Mouse (Mus musculus): ENCODE measurements around the gene Ppp6r2. TPM values are rescaled to one million over a fixed set of nuclear protein-coding genes. Genes with fewer than 3 reads are reported as not detected.

Ppp6r2 gene
- polyA plus RNA-seq, 1 experiment from 2014 or later: 63.7 TPM

DNA sequence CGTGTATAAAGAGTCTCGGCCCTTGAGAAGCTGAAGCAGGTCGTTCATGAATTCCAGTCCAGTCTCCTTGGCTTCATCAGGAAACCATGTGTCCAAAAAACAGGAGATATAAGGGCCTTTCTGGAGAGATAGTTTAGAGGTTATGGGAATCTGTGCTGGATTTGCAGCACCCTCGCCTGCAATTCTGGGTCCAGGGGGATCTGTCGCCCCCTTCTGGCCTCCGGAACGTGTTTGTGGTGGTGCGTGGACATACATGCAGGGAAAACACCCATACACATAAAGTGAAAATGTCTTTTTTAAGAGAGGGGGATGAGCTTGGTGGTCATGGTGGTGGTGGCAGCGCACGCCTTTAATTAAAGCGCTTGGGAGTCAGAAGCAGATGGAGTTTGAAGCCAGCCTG is 104.8 kb downstream of the Ppp6r2 start:
- peaks cover 26% of the 10 kb centered on the region for H3K4me1 ChIP-seq
- ATAC-seq (ENCODE audit: low FRiP score, low read depth): no peak
- no peak overlapping the region for H3K4me2 ChIP-seq (replicated peaks)
- no peaks in the 10 kb centered on the region for H3K36me3 ChIP-seq
- no peak overlapping the region for H3K9ac ChIP-seq (replicated peaks)
- 0 out of 2 replicates have a peak, but pooled peaks cover 5% of the 10 kb centered on the region for H3K27me3 ChIP-seq
- no peaks in the 10 kb centered on the region for H3K9me3 ChIP-seq
- WGBS: 65% methylated on average over 11 of the region's 11 CpGs
- H3K27ac ChIP-seq (replicated peaks): no peak overlapping the region
- H3K4me3 ChIP-seq: no peak overlapping the region; the same call in 1 of the 2 replicates

DNA sequence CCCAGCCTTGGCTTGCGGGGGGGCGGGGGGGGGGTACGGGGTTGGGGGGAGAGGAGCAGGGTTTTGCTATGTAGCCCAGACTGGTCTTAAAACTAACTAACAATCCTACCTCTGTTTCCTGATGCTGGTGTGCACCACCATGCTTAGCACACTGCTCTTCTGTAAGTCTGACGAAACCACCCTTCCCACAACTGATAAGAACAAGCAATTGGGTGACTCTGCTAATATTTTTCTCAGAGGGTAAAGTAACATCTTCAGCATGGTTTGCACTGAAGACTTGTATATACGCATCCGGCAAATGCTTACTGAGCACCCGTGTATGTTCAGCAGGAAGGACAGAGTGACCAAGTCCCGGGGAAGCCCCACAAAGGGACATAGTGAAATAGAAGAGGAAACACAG is 109.9 kb downstream of the Ppp6r2 start:
- Histone ChIP-seq H3K36me3 (no peaks in the 10 kb centered on the region), H3K4me1 (peaks cover 9% of the 10 kb centered on the region), H3K9me3 (no peaks in the 10 kb centered on the region), H3K4me2 (replicated peaks) (no peak overlapping the region), H3K4me3 (no peak overlapping the region), H3K27me3 (peaks cover 28% of the 10 kb centered on the region), H3K27ac (replicated peaks) (no peak overlapping the region), H3K9ac (replicated peaks) (no peak overlapping the region)
- no peak for ATAC-seq (ENCODE audit: low FRiP score, low read depth)
- 81% methylated on average over 8 of the region's 8 CpGs for WGBS

DNA sequence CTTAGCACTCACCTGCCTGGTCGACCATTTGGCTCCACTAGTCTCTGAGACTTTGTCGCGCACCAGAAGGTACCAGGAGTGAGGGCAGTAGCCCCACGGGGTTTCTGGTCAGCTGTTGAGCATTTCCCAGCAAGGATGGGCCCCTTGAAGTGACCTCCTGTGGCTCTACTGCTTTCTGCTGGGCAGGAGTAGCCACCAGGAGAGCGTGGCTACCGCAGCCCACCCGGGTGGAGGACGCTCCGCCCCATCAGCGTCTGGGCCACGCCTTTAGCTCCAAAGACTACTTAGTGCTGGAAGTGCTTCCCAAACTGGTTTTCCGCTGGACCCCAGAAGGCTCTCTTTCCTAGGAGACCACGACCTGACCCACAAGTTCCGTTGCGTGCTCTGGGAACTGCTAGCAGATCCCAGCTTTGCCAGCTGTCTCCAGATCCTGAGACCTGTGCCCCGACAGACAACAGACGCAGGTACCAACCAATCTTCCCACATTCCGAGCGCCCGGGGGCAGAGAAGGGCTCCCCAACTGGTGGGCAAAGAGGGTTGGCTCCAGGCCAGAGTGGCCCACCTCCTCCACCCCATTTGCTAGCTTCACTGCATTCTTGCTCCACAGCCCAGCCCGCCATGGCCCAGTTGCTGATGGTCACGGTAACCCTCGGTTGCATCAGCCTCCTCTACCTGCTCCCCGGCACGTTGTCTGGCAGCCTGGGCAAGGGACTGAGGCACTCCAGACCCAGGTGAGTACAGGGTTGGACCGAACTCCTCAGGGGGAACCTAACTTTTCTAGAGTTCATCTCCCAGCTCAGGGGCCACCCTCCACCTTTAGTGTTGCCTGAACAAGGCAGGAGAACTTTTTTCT is 111.5 kb downstream of the Ppp6r2 start, which contains the start of gene Adm2:
Adm2 (plus strand) TSS at position 51 of the 853 bp plus-strand sequence.
- Histone ChIP-seq H3K36me3 (no peaks in the 10 kb centered on the region), H3K9me3 (no peaks in the 10 kb centered on the region), H3K4me2 (replicated peaks) (peak within 1 kb of the TSS; percentile 35), H3K4me3 (peak within 1 kb of the TSS; percentile 14; the same call in 1 of the 2 replicates), H3K4me1 (peaks cover 9% of the 10 kb centered on the region), H3K27me3 (peaks cover 28% of the 10 kb centered on the region), H3K27ac (replicated peaks) (no peak within 1 kb of the TSS), H3K9ac (replicated peaks) (no peak within 1 kb of the TSS)
- ATAC-seq (ENCODE audit: low FRiP score, low read depth): no peak
- 8% methylated on average over 26 of the region's 26 CpGs for WGBS

DNA sequence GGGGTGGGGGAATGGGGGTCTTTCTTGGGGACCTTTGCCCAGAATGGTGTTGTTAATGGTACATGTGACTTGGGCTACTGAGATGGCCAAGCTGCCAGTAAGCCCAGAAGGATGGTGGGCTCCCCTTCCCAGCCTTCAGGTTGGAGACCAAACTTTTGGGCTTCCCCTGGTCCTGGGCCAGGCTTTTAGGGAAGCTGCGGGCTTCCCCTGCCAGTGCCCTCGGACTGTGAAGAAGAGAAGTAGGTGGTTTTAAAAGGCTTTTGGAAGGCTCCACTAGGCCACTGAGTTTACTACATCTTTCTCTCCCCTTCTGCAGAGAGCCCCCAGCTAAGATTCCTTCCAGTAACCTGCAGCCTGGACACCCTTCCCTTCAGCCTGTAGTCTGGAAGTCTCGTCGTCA is 112.3 kb downstream of the Ppp6r2 start:
- Histone ChIP-seq H3K9ac (replicated peaks) (no peak overlapping the region), H3K4me1 (peaks cover 9% of the 10 kb centered on the region), H3K4me3 (no peak overlapping the region), H3K9me3 (no peaks in the 10 kb centered on the region), H3K4me2 (replicated peaks) (no peak overlapping the region), H3K27ac (replicated peaks) (no peak overlapping the region), H3K27me3 (peaks cover 28% of the 10 kb centered on the region), H3K36me3 (no peaks in the 10 kb centered on the region)
- 89% methylated on average over 4 of the region's 4 CpGs for WGBS
- no peak for ATAC-seq (ENCODE audit: low FRiP score, low read depth)

DNA sequence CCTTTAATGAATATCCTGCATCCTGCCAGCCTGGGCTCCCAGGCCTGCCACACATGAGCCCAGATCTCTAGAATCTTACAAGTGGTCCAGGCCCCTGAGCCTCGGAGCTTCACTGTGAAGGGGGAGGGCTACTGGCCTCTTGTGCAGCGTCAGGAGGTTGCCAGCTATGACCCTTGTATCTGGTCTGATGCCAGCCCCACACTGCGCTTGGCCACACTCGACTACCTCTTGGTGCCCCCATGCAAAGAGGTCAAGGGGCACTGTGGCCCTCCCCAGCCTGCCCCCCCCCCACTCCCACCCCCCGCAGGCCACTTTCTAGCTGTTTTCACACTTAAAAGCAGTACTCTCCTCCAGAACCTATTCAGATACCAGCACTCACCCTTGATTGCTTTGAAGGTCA is 115.1 kb downstream of the Ppp6r2 start:
- ATAC-seq (ENCODE audit: low FRiP score, low read depth): no peak
- WGBS: 78% methylated on average over 5 of the region's 5 CpGs
- Histone ChIP-seq H3K36me3 (no peaks in the 10 kb centered on the region), H3K27ac (replicated peaks) (no peak overlapping the region), H3K4me3 (no peak overlapping the region), H3K27me3 (peaks cover 23% of the 10 kb centered on the region), H3K4me1 (peaks cover 9% of the 10 kb centered on the region), H3K4me2 (replicated peaks) (no peak overlapping the region), H3K9me3 (no peaks in the 10 kb centered on the region), H3K9ac (replicated peaks) (no peak overlapping the region)

DNA sequence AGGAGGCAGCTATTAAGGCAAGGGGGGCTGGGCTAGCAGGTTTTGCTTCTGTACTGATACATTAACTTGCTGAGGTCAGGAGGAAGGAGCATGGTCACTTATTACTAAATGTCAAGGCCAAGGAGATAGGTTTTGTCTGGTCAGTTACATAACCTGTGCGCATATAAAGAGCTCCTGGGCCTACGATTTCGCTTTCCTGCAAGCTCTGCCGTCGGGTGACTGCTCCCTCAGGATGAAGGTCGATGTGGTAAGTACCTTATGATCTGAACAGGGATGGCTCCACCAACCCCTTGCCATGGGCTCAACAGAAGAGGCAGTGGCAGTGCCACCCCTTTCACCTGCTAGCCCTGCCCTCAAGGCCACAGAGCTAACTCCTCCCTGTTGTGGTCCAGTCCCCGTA is 122.9 kb downstream of the Ppp6r2 start, which contains the start of gene Miox:
Miox (plus strand) TSS at position 128 of the 400 bp plus-strand sequence.
- no peaks in the 10 kb centered on the region for H3K9me3 ChIP-seq
- no peak for ATAC-seq (ENCODE audit: low FRiP score, low read depth)
- no peak within 1 kb of the TSS for H3K9ac ChIP-seq (replicated peaks)
- H3K27ac ChIP-seq (replicated peaks): no peak within 1 kb of the TSS
- 90% methylated on average over 7 of the region's 7 CpGs for whole genome bisulfite sequencing
- H3K4me3 ChIP-seq: no peak within 1 kb of the TSS
- no peaks in the 10 kb centered on the region for H3K4me1 ChIP-seq
- H3K27me3 ChIP-seq: peaks cover 6% of the 10 kb centered on the region; the same call in 1 of the 2 replicates
- H3K4me2 ChIP-seq (replicated peaks): no peak within 1 kb of the TSS
- no peaks in the 10 kb centered on the region for H3K36me3 ChIP-seq

DNA sequence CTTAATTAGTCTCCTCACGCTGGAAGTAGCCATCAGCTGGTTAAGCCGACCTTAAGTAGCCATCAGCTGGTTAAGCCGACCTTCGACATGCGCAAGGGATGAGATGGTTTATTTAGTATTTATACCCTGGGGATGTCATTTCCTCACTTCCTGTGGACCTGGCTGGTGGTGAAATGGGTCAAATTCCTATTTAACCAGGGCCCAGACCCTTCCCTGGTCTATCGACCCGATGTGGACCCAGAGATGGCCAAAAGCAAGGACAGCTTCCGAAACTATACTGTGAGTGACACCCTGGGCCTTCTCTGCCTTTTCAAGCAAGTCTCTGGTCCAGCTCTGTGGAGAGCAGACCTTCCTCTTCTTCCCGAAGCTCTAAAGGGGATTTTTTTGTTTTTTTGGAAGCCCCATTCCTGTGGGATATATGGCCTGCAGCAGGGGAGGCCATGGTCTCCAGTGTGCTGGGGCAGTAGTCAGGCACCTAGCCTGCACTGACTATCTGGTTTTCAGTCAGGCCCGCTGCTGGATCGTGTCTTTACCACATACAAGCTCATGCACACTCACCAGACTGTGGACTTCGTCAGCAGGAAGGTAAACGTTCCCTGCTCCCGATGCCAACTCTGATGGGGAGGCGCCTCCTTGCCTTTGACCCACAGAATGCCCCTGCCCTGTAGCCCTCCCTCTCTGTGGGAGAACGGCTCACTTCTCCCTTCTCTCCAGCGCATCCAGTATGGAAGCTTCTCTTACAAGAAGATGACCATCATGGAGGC is 123.6 kb downstream of the Ppp6r2 start:
- no peak for ATAC-seq (ENCODE audit: low FRiP score, low read depth)
- no peak overlapping the region for H3K4me3 ChIP-seq
- no peak overlapping the region for H3K9ac ChIP-seq (replicated peaks)
- no peaks in the 10 kb centered on the region for H3K4me1 ChIP-seq
- WGBS: 80% methylated on average over 17 of the region's 17 CpGs
- peaks cover 6% of the 10 kb centered on the region; the same call in 1 of the 2 replicates for H3K27me3 ChIP-seq
- no peak overlapping the region for H3K27ac ChIP-seq (replicated peaks)
- no peaks in the 10 kb centered on the region for H3K36me3 ChIP-seq
- H3K9me3 ChIP-seq: no peaks in the 10 kb centered on the region
- no peak overlapping the region for H3K4me2 ChIP-seq (replicated peaks)

DNA sequence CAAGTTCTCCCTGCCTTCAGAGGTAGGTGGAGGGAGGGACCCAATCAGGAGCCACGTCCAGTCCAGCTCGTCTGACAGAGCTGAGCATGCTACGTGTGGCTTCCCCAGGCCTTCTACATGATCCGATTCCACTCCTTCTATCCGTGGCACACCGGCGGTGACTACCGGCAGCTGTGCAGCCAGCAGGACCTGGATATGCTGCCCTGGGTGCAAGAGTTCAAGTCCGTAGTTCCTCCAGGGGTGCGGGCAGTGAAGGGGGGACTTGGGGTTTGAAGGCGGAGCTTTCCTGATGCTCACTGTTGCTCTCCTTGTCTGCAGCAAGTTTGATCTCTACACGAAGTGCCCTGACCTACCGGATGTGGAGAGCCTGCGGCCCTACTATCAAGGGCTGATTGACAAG is 125.1 kb downstream of the Ppp6r2 start:
- 86% methylated on average over 14 of the region's 14 CpGs for WGBS
- no peaks in the 10 kb centered on the region for H3K9me3 ChIP-seq
- peaks cover 6% of the 10 kb centered on the region; the same call in 1 of the 2 replicates for H3K27me3 ChIP-seq
- H3K4me1 ChIP-seq: no peaks in the 10 kb centered on the region
- no peak overlapping the region for H3K4me3 ChIP-seq
- no peak overlapping the region for H3K9ac ChIP-seq (replicated peaks)
- H3K4me2 ChIP-seq (replicated peaks): no peak overlapping the region
- no peak for ATAC-seq (ENCODE audit: low FRiP score, low read depth)
- H3K27ac ChIP-seq (replicated peaks): no peak overlapping the region
- no peaks in the 10 kb centered on the region for H3K36me3 ChIP-seq

Small RNAs within 50 kb of the gene (microRNA-seq; reads per million reads assigned to microRNA genes)
- gene Mir6958 (8.1 reads per million, percentile 24 among the genes with 10 or more reads in this experiment), gene Mir6959 (1.2 reads per million), gene Mir7118 (not detected)

Other genes with a start within 250 kb of the Ppp6r2 start
- gene Mlc1, start 232.5 kb upstream of the Ppp6r2 start, polyA plus RNA-seq (2016; fragmentation: Nextera tagmentation; extraction: Ambion mirVana): 3.8 and 4.7 TPM in 2 replicates
- not detected in 2 replicates for gene Mov10l1, start 228.6 kb upstream of the Ppp6r2 start, polyA plus RNA-seq (2016; fragmentation: Nextera tagmentation; extraction: Ambion mirVana)
- 1.6 and 2.1 TPM in 2 replicates for gene Panx2, start 151.8 kb upstream of the Ppp6r2 start, polyA plus RNA-seq (2016; fragmentation: Nextera tagmentation; extraction: Ambion mirVana)
- gene Trabd, start 136.4 kb upstream of the Ppp6r2 start, polyA plus RNA-seq (2016; fragmentation: Nextera tagmentation; extraction: Ambion mirVana): 47.9 and 49.2 TPM in 2 replicates
- 23.7 and 28.1 TPM in 2 replicates for gene Selenoo, start 122.5 kb upstream of the Ppp6r2 start, polyA plus RNA-seq (2016; fragmentation: Nextera tagmentation; extraction: Ambion mirVana)
- gene Tubgcp6, start 88.4 kb upstream of the Ppp6r2 start, polyA plus RNA-seq (2016; fragmentation: Nextera tagmentation; extraction: Ambion mirVana): 25.0 and 25.1 TPM in 2 replicates
- 20.3 and 25.1 TPM in 2 replicates for gene Hdac10, start 82.9 kb upstream of the Ppp6r2 start, polyA plus RNA-seq (2016; fragmentation: Nextera tagmentation; extraction: Ambion mirVana)
- 14.5 and 20.1 TPM in 2 replicates for gene Mapk12, start 70.8 kb upstream of the Ppp6r2 start, polyA plus RNA-seq (2016; fragmentation: Nextera tagmentation; extraction: Ambion mirVana)
- gene Mapk11, start 61.9 kb upstream of the Ppp6r2 start, polyA plus RNA-seq (2016; fragmentation: Nextera tagmentation; extraction: Ambion mirVana): 45.7 and 50.2 TPM in 2 replicates
- gene Plxnb2, start 30.8 kb upstream of the Ppp6r2 start, polyA plus RNA-seq (2016; fragmentation: Nextera tagmentation; extraction: Ambion mirVana): 164 and 170 TPM in 2 replicates
- gene Dennd6b, start 15.1 kb upstream of the Ppp6r2 start, polyA plus RNA-seq (2016; fragmentation: Nextera tagmentation; extraction: Ambion mirVana): 53.3 and 58.6 TPM in 2 replicates
- gene Sbf1, start 103.8 kb downstream of the Ppp6r2 start, polyA plus RNA-seq (2016; fragmentation: Nextera tagmentation; extraction: Ambion mirVana): 91.7 and 94.0 TPM in 2 replicates
- gene Adm2, start 111.2 kb downstream of the Ppp6r2 start, polyA plus RNA-seq (2016; fragmentation: Nextera tagmentation; extraction: Ambion mirVana): not detected in 2 replicates
- not detected in 2 replicates for gene Miox, start 122.8 kb downstream of the Ppp6r2 start, polyA plus RNA-seq (2016; fragmentation: Nextera tagmentation; extraction: Ambion mirVana)
- gene Lmf2, start 144.1 kb downstream of the Ppp6r2 start, polyA plus RNA-seq (2016; fragmentation: Nextera tagmentation; extraction: Ambion mirVana): 44.3 and 48.8 TPM in 2 replicates
- gene Ncaph2, start 144.2 kb downstream of the Ppp6r2 start, polyA plus RNA-seq (2016; fragmentation: Nextera tagmentation; extraction: Ambion mirVana): 164 and 170 TPM in 2 replicates
- 5.8 TPM in 2 replicates for gene Sco2, start 162.3 kb downstream of the Ppp6r2 start, polyA plus RNA-seq (2016; fragmentation: Nextera tagmentation; extraction: Ambion mirVana)
- gene Tymp, start 165.5 kb downstream of the Ppp6r2 start, polyA plus RNA-seq (2016; fragmentation: Nextera tagmentation; extraction: Ambion mirVana): 1.4 and 1.9 TPM in 2 replicates
- 0.51 and 1.2 TPM in 2 replicates for gene Odf3b, start 167.7 kb downstream of the Ppp6r2 start, polyA plus RNA-seq (2016; fragmentation: Nextera tagmentation; extraction: Ambion mirVana)
- not detected in 2 replicates for gene Klhdc7b, start 173.4 kb downstream of the Ppp6r2 start, polyA plus RNA-seq (2016; fragmentation: Nextera tagmentation; extraction: Ambion mirVana)
- gene Syce3, start 198.9 kb downstream of the Ppp6r2 start, polyA plus RNA-seq (2016; fragmentation: Nextera tagmentation; extraction: Ambion mirVana): not detected in 2 replicates
- 0.90 and 1.1 TPM in 2 replicates for gene Cpt1b, start 214.3 kb downstream of the Ppp6r2 start, polyA plus RNA-seq (2016; fragmentation: Nextera tagmentation; extraction: Ambion mirVana)
- 5.7 and 7.0 TPM in 2 replicates for gene C730034F03Rik, start 218.0 kb downstream of the Ppp6r2 start, polyA plus RNA-seq (2016; fragmentation: Nextera tagmentation; extraction: Ambion mirVana)
- gene Gm44502, start 218.1 kb downstream of the Ppp6r2 start, polyA plus RNA-seq (2016; fragmentation: Nextera tagmentation; extraction: Ambion mirVana): not detected in 2 replicates
- 67.5 and 68.0 TPM in 2 replicates for gene Chkb, start 218.4 kb downstream of the Ppp6r2 start, polyA plus RNA-seq (2016; fragmentation: Nextera tagmentation; extraction: Ambion mirVana)
- 54.9 and 58.7 TPM in 2 replicates for gene Mapk8ip2, start 242.4 kb downstream of the Ppp6r2 start, polyA plus RNA-seq (2016; fragmentation: Nextera tagmentation; extraction: Ambion mirVana)